Mouse (Mus musculus) hindbrain, embryonic 11.5 days (tissue): ENCODE measurements at regions not wholly inside any gene's neighbourhood (a gene's known extent, or its start where the extent isn't known, plus 50 kb on each side); places are given as distances from the start of the nearest gene placed in this dataset.

ENCODE experiments used
- ATAC-seq: fragments of 200-750 bp; cut with Nextera tagmentation; 2 replicates; pipeline ENCODE4 v1.8.0; 2017; ENCODE audit warnings: mild to moderate bottlenecking, moderate TSS enrichment, moderate library complexity; ENCODE audit not compliant: low FRiP score
- DNase-seq: peaks from one replicate; pipeline ENCODE4 v3.0.0-alpha.2; 2015; ENCODE audit warnings: low spot score
- H3K27ac ChIP-seq: fragments of 300-500 bp; sonication (generic); 2 replicates; pipeline ENCODE4 v1.5.1; 2014; ENCODE audit warnings: mild to moderate bottlenecking, low read depth, low read length
- H3K27me3 ChIP-seq: fragments of 300-500 bp; sonication (generic); 2 replicates; pipeline ENCODE4 v1.6.1; 2014; ENCODE audit warnings: mild to moderate bottlenecking, low read length, moderate library complexity, mixed read lengths; ENCODE audit not compliant: control insufficient read depth, insufficient read depth
- H3K36me3 ChIP-seq: fragments of 300-500 bp; sonication (generic); 2 replicates; pipeline ENCODE4 v1.6.1; 2014; ENCODE audit warnings: mild to moderate bottlenecking, low read length, moderate library complexity, mixed read lengths; ENCODE audit not compliant: control insufficient read depth, insufficient read depth
- H3K4me1 ChIP-seq: fragments of 300-500 bp; sonication (generic); replicated peaks from 2 replicates; pipeline ENCODE4 v1.6.1; 2014; ENCODE audit warnings: low read length, mixed read lengths; ENCODE audit not compliant: control insufficient read depth, insufficient read depth
- H3K4me2 ChIP-seq: fragments of 300-500 bp; sonication (generic); replicated peaks from 2 replicates; pipeline ENCODE4 v1.6.1; 2014; ENCODE audit warnings: mild to moderate bottlenecking, low read depth, low read length
- H3K4me3 ChIP-seq: fragments of 300-500 bp; sonication (generic); 2 replicates; pipeline ENCODE4 v1.5.1; 2014; ENCODE audit warnings: low read depth, low read length
- H3K9ac ChIP-seq: fragments of 300-500 bp; sonication (generic); 2 replicates; pipeline ENCODE4 v1.6.1; 2014; ENCODE audit warnings: low read depth, low read length
- H3K9me3 ChIP-seq: fragments of 300-500 bp; sonication (generic); 2 replicates; pipeline ENCODE4 v1.6.1; 2016; ENCODE audit warnings: low read length; ENCODE audit not compliant: control insufficient read depth
- WGBS: fragments of 180-500 bp; shearing (Covaris S2); extraction: QIAGEN DNeasy Blood & Tissue Kit; methylation state at CpG from one replicate; pipeline ENCODE4 v1.1.7; 2014; 5-methylcytosine and 5-hydroxymethylcytosine counted together

- H3K27me3 ChIP-seq, result no peaks in the 10 kb centered on the region
- no peaks in the 10 kb centered on the region for H3K4me1 ChIP-seq
- H3K27ac ChIP-seq, result no peak overlapping the region
- no peaks in the 10 kb centered on the region for H3K9me3 ChIP-seq
- no peak for DNase-seq
- 93% methylated on average over 6 of the region's 6 CpGs for WGBS
- no peak overlapping the region for H3K4me2 ChIP-seq
- H3K9ac ChIP-seq, result no peak overlapping the region
- ATAC-seq, result no peak
- no peaks in the 10 kb centered on the region for H3K36me3 ChIP-seq
- H3K4me3 ChIP-seq, result no peak overlapping the region
Observed at GRCm38 (mm10) chr2:170998378-170998777, 266.8 kb downstream of the Dok5 start.

- Histone ChIP-seq H3K27ac (no peak overlapping the region), H3K9me3 (no peaks in the 10 kb centered on the region), H3K4me2 (no peak overlapping the region), H3K9ac (no peak overlapping the region), H3K4me1 (no peaks in the 10 kb centered on the region), H3K4me3 (no peak overlapping the region), H3K36me3 (no peaks in the 10 kb centered on the region), H3K27me3 (no peaks in the 10 kb centered on the region)
- ATAC-seq (0 out of 2 replicates have a peak, but pooled peaks have one; percentile 43), DNase-seq (no peak)
- 84% methylated on average over 3 of the region's 3 CpGs for WGBS
Observed at GRCm38 (mm10) chr2:171000165-171000564, 268.6 kb downstream of the Dok5 start.

GRCm38 (mm10) chr2:171028481-171028880, 296.9 kb downstream of the Dok5 start:
- ATAC-seq, result no peak
- no peaks in the 10 kb centered on the region for H3K36me3 ChIP-seq
- H3K4me2 ChIP-seq, result no peak overlapping the region
- H3K4me3 ChIP-seq, result no peak overlapping the region
- no peaks in the 10 kb centered on the region for H3K27me3 ChIP-seq
- no peaks in the 10 kb centered on the region for H3K9me3 ChIP-seq
- H3K4me1 ChIP-seq, result no peaks in the 10 kb centered on the region
- no peak overlapping the region for H3K9ac ChIP-seq
- H3K27ac ChIP-seq, result no peak overlapping the region
- no peak for DNase-seq
- WGBS, result 88% methylated on average over 8 of the region's 8 CpGs
